Mouse (Mus musculus) forebrain, embryonic 15.5 days (tissue): ENCODE measurements around the gene Prss38. TPM values are rescaled to one million over a fixed set of nuclear protein-coding genes. Genes with fewer than 3 reads are reported as not detected.
"Not testable (repeated sequence)": the region's sequence is repeated elsewhere in the genome, so short reads cannot be mapped to it uniquely, and the experiment has no call there.

Source experiments
- ATAC-seq: fragments of 200-750 bp; cut with Nextera tagmentation; replicated peaks from 2 replicates; pipeline ENCODE4 v1.8.0; 2017; ENCODE audit warnings: mild to moderate bottlenecking, moderate TSS enrichment, moderate library complexity
- H3K27ac ChIP-seq: fragments of 300-500 bp; sonication (generic); replicated peaks from 2 replicates; pipeline ENCODE4 v1.5.1; 2015; ENCODE audit warnings: mild to moderate bottlenecking, inconsistent platforms
- H3K27me3 ChIP-seq: fragments of 300-500 bp; sonication (generic); 2 replicates; pipeline ENCODE4 v1.6.1; 2015; ENCODE audit warnings: inconsistent platforms
- H3K36me3 ChIP-seq: fragments of 300-500 bp; sonication (generic); 2 replicates; pipeline ENCODE4 v1.6.1; 2015; ENCODE audit warnings: mild to moderate bottlenecking, inconsistent platforms
- H3K4me1 ChIP-seq: fragments of 300-500 bp; sonication (generic); 2 replicates; pipeline ENCODE4 v1.6.1; 2015; ENCODE audit warnings: inconsistent platforms
- H3K4me2 ChIP-seq: fragments of 300-500 bp; sonication (generic); replicated peaks from 2 replicates; pipeline ENCODE4 v1.6.1; 2015; ENCODE audit warnings: mild to moderate bottlenecking, inconsistent platforms
- H3K4me3 ChIP-seq: fragments of 300-500 bp; sonication (generic); 2 replicates; pipeline ENCODE4 v1.5.1; 2015; ENCODE audit warnings: mild to moderate bottlenecking, inconsistent platforms
- H3K9ac ChIP-seq: fragments of 300-500 bp; sonication (generic); replicated peaks from 2 replicates; pipeline ENCODE4 v1.6.1; 2015; ENCODE audit warnings: mild to moderate bottlenecking, inconsistent platforms
- H3K9me3 ChIP-seq: fragments of 300-500 bp; sonication (generic); 2 replicates; pipeline ENCODE4 v1.6.1; 2016; ENCODE audit warnings: inconsistent platforms
- WGBS: fragments of 180-500 bp; shearing (Covaris S2); methylation state at CpG from one replicate; pipeline ENCODE4 v1.1.7; 2015; ENCODE audit warnings: mixed read lengths; 5-methylcytosine and 5-hydroxymethylcytosine counted together
- polyA plus RNA-seq: library from polyadenylated mRNA; unstranded; fragments of >200 nt; fragmentation: Nextera tagmentation; extraction: Ambion mirVana; gene quantifications from 2 replicates; pipeline ENCODE4 v1.2.1, GENCODE M21; 2015

Prss38 gene
- polyA plus RNA-seq, 1 experiment from 2014 or later, result not detected

DNA sequence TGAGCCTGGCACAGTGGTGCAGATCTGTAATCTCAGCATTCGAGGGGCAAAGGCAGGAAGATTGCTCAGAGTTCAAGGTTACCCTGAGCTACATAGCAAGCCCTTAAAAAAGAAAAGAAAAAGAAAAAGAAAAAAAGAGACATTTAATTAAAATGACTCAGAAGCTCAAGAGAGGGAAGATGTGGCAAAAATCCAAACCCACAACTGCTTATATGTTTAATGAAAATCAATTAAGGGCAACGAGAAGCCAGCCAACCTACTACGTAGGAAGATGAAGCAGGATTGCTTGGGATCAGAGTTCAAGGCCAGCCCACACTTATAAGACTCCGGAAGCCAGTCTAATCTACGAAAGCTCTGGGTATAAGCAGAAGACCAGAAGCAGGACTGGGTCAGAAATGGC, 19.0 kb upstream of the Prss38 start:
- Histone ChIP-seq H3K27me3 (no peaks in the 10 kb centered on the region), H3K36me3 (no peaks in the 10 kb centered on the region), H3K4me3 (no peak overlapping the region), H3K4me2 (no peak overlapping the region), H3K9ac (no peak overlapping the region), H3K4me1 (peaks cover 8% of the 10 kb centered on the region), H3K9me3 (no peaks in the 10 kb centered on the region), H3K27ac (no peak overlapping the region)
- ATAC-seq, result no peak
- 77% methylated on average over 5 of the region's 5 CpGs for WGBS

- Histone ChIP-seq H3K9ac (no peak overlapping the region), H3K4me1 (peaks cover 8% of the 10 kb centered on the region), H3K4me2 (no peak overlapping the region), H3K4me3 (no peak overlapping the region), H3K36me3 (no peaks in the 10 kb centered on the region), H3K27ac (no peak overlapping the region), H3K9me3 (no peaks in the 10 kb centered on the region), H3K27me3 (no peaks in the 10 kb centered on the region)
- peak; percentile 32; the same call in 1 of the 2 replicates for ATAC-seq
- WGBS, result 22% methylated on average over 9 of the region's 9 CpGs
Measured at GRCm38 (mm10) chr11:59393591-59393990, 18.1 kb upstream of the Prss38 start.

- H3K4me1 ChIP-seq, result peaks cover 8% of the 10 kb centered on the region
- no peaks in the 10 kb centered on the region for H3K27me3 ChIP-seq
- WGBS, result 75% methylated on average over 6 of the region's 6 CpGs
- no peak overlapping the region for H3K9ac ChIP-seq
- H3K4me2 ChIP-seq, result no peak overlapping the region
- no peaks in the 10 kb centered on the region for H3K9me3 ChIP-seq
- no peak overlapping the region for H3K27ac ChIP-seq
- no peak for ATAC-seq
- H3K4me3 ChIP-seq, result no peak overlapping the region
- H3K36me3 ChIP-seq, result no peaks in the 10 kb centered on the region
Measured at GRCm38 (mm10) chr11:59392300-59392699, 16.8 kb upstream of the Prss38 start.

- no peak overlapping the region for H3K4me3 ChIP-seq
- no peaks in the 10 kb centered on the region for H3K27me3 ChIP-seq
- 67% methylated on average over 9 of the region's 9 CpGs for WGBS
- H3K36me3 ChIP-seq, result no peaks in the 10 kb centered on the region
- no peak overlapping the region for H3K4me2 ChIP-seq
- peaks cover 8% of the 10 kb centered on the region for H3K4me1 ChIP-seq
- H3K9me3 ChIP-seq, result no peaks in the 10 kb centered on the region
- no peak for ATAC-seq
- no peak overlapping the region for H3K9ac ChIP-seq
- no peak overlapping the region for H3K27ac ChIP-seq
Measured at GRCm38 (mm10) chr11:59390470-59390869, 15.0 kb upstream of the Prss38 start.

GRCm38 (mm10) chr11:59389617-59390016, 14.2 kb upstream of the Prss38 start:
- no peak overlapping the region for H3K27ac ChIP-seq
- H3K4me3 ChIP-seq, result no peak overlapping the region
- 63% methylated on average over 4 of the region's 4 CpGs for whole genome bisulfite sequencing
- H3K9ac ChIP-seq, result no peak overlapping the region
- no peaks in the 10 kb centered on the region for H3K36me3 ChIP-seq
- H3K4me2 ChIP-seq, result no peak overlapping the region
- peaks cover 8% of the 10 kb centered on the region for H3K4me1 ChIP-seq
- H3K9me3 ChIP-seq, result no peaks in the 10 kb centered on the region
- H3K27me3 ChIP-seq, result no peaks in the 10 kb centered on the region
- no peak for ATAC-seq

GRCm38 (mm10) chr11:59388806-59389205, 13.3 kb upstream of the Prss38 start:
- ATAC-seq, result no peak
- Histone ChIP-seq H3K9ac (no peak overlapping the region), H3K27me3 (no peaks in the 10 kb centered on the region), H3K4me1 (peaks cover 6% of the 10 kb centered on the region), H3K27ac (no peak overlapping the region), H3K9me3 (no peaks in the 10 kb centered on the region), H3K4me2 (no peak overlapping the region), H3K36me3 (no peaks in the 10 kb centered on the region), H3K4me3 (no peak overlapping the region)
- 86% methylated on average over 4 of the region's 4 CpGs for WGBS

- no peaks in the 10 kb centered on the region for H3K9me3 ChIP-seq
- no peaks in the 10 kb centered on the region for H3K36me3 ChIP-seq
- 68% methylated on average over 4 of the region's 4 CpGs for WGBS
- ATAC-seq, result no peak
- H3K27ac ChIP-seq, result no peak overlapping the region
- no peak overlapping the region for H3K4me2 ChIP-seq
- H3K27me3 ChIP-seq, result no peaks in the 10 kb centered on the region
- H3K9ac ChIP-seq, result no peak overlapping the region
- no peaks in the 10 kb centered on the region for H3K4me1 ChIP-seq
- no peak overlapping the region for H3K4me3 ChIP-seq
Measured at GRCm38 (mm10) chr11:59387471-59387870, 12.0 kb upstream of the Prss38 start.

DNA sequence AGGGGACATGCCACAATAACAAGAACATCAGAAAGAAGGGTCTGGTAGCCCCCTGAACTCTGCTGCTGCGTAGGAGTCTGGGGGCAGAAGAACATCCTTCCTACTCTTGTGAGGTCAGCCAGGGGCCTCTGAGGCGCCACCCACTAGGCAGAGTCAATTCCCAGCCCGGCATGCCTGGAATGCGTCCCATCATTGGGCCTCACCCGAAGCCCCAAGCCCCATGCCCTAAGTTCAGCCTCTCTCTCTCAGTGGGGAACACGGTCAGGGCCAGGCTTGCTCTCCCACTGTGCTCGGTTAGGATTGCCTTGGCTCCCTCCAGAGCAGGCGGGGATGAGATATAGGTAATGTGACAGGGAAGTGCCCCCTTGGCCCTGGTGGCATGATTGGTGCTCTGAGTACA, 9.7 kb upstream of the Prss38 start:
- Histone ChIP-seq H3K9me3 (no peaks in the 10 kb centered on the region), H3K27ac (no peak overlapping the region), H3K27me3 (no peaks in the 10 kb centered on the region), H3K36me3 (no peaks in the 10 kb centered on the region), H3K4me2 (no peak overlapping the region), H3K4me1 (no peaks in the 10 kb centered on the region), H3K4me3 (no peak overlapping the region), H3K9ac (no peak overlapping the region)
- WGBS, result 15% methylated on average over 8 of the region's 8 CpGs
- ATAC-seq, result no peak

DNA sequence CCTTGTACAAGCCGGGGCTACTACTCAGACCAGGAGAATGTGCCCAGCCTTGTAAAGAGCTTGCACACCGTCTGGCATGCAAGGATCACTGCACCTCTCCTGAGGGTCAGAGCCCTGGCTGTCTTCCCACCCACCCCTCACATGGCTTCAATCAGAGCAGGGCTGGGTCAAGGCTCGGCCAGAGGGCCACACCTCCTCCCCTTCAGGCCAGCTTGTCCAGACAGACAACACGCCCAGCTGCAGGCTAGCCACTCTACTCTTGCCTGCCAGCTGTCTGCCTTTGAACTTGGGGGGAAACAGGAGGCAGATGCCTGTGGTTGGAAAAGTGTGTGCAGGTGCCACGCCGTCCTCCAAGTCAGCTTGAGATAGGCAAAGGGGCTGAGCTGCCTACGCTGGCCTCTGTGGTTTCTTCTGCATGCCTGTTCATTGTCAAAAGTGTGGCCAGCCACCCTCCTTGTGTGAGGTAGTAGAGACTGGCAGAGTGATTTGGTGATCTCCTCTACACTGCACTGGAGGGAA, 9.0 kb upstream of the Prss38 start:
- Histone ChIP-seq H3K9ac (no peak overlapping the region), H3K36me3 (no peaks in the 10 kb centered on the region), H3K27me3 (no peaks in the 10 kb centered on the region), H3K4me1 (no peaks in the 10 kb centered on the region), H3K4me3 (no peak overlapping the region), H3K4me2 (no peak overlapping the region), H3K27ac (no peak overlapping the region), H3K9me3 (no peaks in the 10 kb centered on the region)
- ATAC-seq, result no peak
- WGBS, result 64% methylated on average over 7 of the region's 7 CpGs

DNA sequence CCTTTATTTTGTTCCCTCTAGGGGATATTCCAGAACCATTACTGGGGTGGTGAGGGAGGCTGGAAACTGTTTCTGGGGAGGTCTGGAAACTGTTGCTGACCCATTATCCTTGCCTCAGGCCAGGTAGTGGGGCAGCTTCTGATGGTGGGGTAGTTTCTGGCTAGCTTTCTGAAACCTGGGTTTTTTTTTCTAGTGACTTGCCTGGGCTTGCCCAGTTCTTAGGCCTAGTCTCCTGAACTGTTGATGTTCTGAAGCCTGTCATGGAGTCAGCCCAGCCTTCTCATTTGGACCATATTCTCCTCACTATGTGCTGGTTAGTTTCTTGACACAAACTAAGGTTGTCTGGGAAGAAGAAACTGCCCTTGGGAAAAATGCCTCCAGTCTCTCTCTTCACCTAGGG, 4.1 kb upstream of the Prss38 start:
- H3K36me3 ChIP-seq, result no peaks in the 10 kb centered on the region
- no peak overlapping the region for H3K4me2 ChIP-seq
- no peaks in the 10 kb centered on the region for H3K4me1 ChIP-seq
- no peaks in the 10 kb centered on the region for H3K9me3 ChIP-seq
- ATAC-seq, result no peak
- H3K4me3 ChIP-seq, result no peak overlapping the region
- H3K27me3 ChIP-seq, result no peaks in the 10 kb centered on the region
- H3K27ac ChIP-seq, result no peak overlapping the region
- no peak overlapping the region for H3K9ac ChIP-seq

DNA sequence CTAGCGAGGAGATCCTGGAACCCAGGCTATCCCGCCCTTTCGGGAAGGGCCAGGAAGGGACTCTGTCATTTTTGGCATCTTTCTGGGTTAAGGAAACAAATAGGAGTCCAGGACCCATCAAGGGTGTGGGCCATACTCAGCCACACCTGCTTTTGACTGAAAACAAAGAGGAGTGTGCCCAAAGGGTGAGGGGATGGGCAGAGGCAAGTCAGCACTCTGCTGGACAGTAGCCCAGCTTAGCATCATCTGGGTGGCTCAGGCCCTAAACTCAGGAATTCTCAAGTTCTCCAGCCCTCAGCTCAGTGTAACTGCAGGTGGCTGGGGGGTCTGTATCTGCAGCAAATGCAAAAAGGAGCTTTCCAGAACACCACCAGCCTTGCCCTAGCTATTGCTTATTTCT, 2.5 kb upstream of the Prss38 start:
- WGBS, result 82% methylated on average over 3 of the region's 3 CpGs

DNA sequence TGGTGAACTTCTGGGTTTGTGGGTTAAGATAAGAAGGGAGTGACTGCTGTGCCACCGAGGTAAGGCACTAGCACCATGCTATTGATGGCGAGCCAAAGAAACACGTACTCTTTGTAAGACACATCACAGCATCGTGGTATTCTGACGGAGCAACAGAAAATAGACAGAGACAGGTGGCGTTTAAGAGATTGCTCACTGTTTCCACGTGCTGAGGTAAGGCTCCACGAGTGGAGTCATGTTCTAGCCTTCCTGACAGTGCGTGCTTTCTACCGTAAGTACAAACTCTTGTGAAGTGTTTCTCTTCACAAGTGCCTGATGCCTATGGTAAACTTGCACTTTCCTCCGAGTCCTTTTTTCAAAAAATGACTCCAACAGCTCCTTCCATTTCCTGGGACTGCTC, 5.6 kb downstream of the Prss38 start:
- Histone ChIP-seq H3K4me1 (peaks cover 14% of the 10 kb centered on the region), H3K27ac (no peak overlapping the region), H3K9me3 (no peaks in the 10 kb centered on the region), H3K27me3 (no peaks in the 10 kb centered on the region), H3K4me2 (no peak overlapping the region), H3K36me3 (no peaks in the 10 kb centered on the region), H3K9ac (no peak overlapping the region), H3K4me3 (no peak overlapping the region)
- no peak for ATAC-seq
- 81% methylated on average over 11 of the region's 11 CpGs for WGBS

More for the DNA sequence above, 2.5 kb upstream of the Prss38 start:
- Histone ChIP-seq H3K9me3 (no peaks in the 10 kb centered on the region), H3K27ac (no peak overlapping the region), H3K4me3 (no peak overlapping the region), H3K4me1 (no peaks in the 10 kb centered on the region), H3K4me2 (no peak overlapping the region), H3K36me3 (no peaks in the 10 kb centered on the region), H3K9ac (no peak overlapping the region), H3K27me3 (no peaks in the 10 kb centered on the region)
- no peak for ATAC-seq

DNA sequence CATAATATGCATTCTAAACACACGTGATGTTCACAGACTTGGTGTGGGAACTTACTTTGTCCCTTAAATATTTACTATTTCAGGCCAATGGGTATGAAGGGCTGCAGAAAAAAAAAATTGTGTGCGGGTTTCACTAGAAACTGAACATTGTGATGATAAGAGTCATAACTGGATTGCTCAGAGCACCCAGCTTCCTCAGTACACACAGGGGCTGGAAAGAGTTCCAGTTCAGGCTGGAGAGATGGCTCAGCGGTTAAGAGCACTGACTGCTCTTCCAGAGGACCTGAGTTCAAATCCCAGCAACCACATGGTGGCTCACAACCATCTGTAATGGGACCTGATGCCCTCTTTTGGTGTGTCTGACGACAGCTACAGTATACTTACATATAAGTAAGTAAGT, 7.5 kb downstream of the Prss38 start:
- not testable (repeated sequence) for H3K27ac ChIP-seq, H3K27me3 ChIP-seq, H3K9me3 ChIP-seq, H3K9ac ChIP-seq, H3K4me2 ChIP-seq, ATAC-seq, H3K36me3 ChIP-seq, H3K4me3 ChIP-seq
- WGBS, result 88% methylated on average over 4 of the region's 4 CpGs
- H3K4me1 ChIP-seq, result peaks cover 14% of the 10 kb centered on the region
